Mouse (Mus musculus) CH12.LX (cell line): ENCODE measurements around the gene Arhgap42. TPM values are rescaled to one million over a fixed set of nuclear protein-coding genes. Genes with fewer than 3 reads are reported as not detected.

Experiments
- DNase-seq: peaks from one replicate; pipeline ENCODE4 v3.0.0-alpha.2; 2013; ENCODE audit errors: extremely low read depth
- H3K27ac ChIP-seq: 2 replicates; pipeline ENCODE4 v1.5.1; 2012; ENCODE audit warnings: low read depth, mild to moderate bottlenecking, control low read depth, moderate library complexity; ENCODE audit not compliant: insufficient read depth
- H3K27me3 ChIP-seq: replicated peaks from 2 replicates; pipeline ENCODE3; 2012; ENCODE audit warnings: inconsistent platforms
- H3K36me3 ChIP-seq, 2 experiments: replicated peaks in 1 of 2; 2 replicates each; pipeline versions ENCODE3 to v1.6.1; 2012; ENCODE audit warnings: inconsistent platforms in 1 of 2, low read length in 1 of 2, mild to moderate bottlenecking in 1 of 2, mixed read lengths in 1 of 2, moderate library complexity in 1 of 2; ENCODE audit not compliant: control insufficient read depth in 1 of 2, insufficient read depth in 1 of 2
- H3K4me1 ChIP-seq, 2 experiments: 2 replicates each; pipeline ENCODE4 v1.6.1; 2012; ENCODE audit warnings: inconsistent platforms in 1 of 2, moderate library complexity in 1 of 2; ENCODE audit not compliant: insufficient read depth in 2 of 2, control insufficient read depth in 1 of 2
- H3K4me2 ChIP-seq: 2 replicates; pipeline ENCODE4 v1.6.1; 2012; ENCODE audit warnings: low read depth, mild to moderate bottlenecking, control low read depth; ENCODE audit not compliant: poor library complexity, insufficient read depth, severe bottlenecking
- H3K4me3 ChIP-seq, 3 experiments: fragments of 150-350 bp in 1 of 3; sonication (generic) in 1 of 3; replicated peaks in 1 of 3; 2 replicates each; pipeline versions ENCODE3 to v1.5.1; 2011 to 2012; ENCODE audit warnings: low read depth in 2 of 3, low read length in 2 of 3, mild to moderate bottlenecking in 2 of 3, moderate library complexity in 2 of 3, control low read depth in 1 of 3, improper control_type of control experiment in 1 of 3, inconsistent platforms in 1 of 3, mixed read lengths in 1 of 3; ENCODE audit not compliant: poor library complexity in 1 of 3
- H3K79me2 ChIP-seq: replicated peaks from 2 replicates; pipeline ENCODE4 v1.6.1; 2012; ENCODE audit warnings: mild to moderate bottlenecking, moderate library complexity; ENCODE audit not compliant: control insufficient read depth, poor library complexity, insufficient read depth, severe bottlenecking; ENCODE audit errors: extremely low read depth
- H3K9ac ChIP-seq: 2 replicates; pipeline ENCODE4 v1.6.1; 2012; ENCODE audit warnings: low read depth, mild to moderate bottlenecking, control low read depth, moderate library complexity; ENCODE audit not compliant: insufficient read depth
- H3K9me3 ChIP-seq: replicated peaks from 2 replicates; pipeline ENCODE3; 2012; ENCODE audit warnings: low read length, inconsistent platforms, mixed read lengths
- CHD1 ChIP-seq: IDR thresholded peaks from 2 replicates; pipeline ENCODE4 v1.6.1; 2012; ENCODE audit warnings: low read depth, low read length, improper control_type of control experiment, inconsistent platforms
- CTCF ChIP-seq, 2 experiments: IDR thresholded peaks in 1 of 2; conservative IDR thresholded peaks in 1 of 2; 2 replicates each; pipeline ENCODE4 v1.5.1; 2011 to 2012; ENCODE audit warnings: low read depth in 2 of 2, low read length in 2 of 2, improper control_type of control experiment in 1 of 2, inconsistent platforms in 1 of 2, mild to moderate bottlenecking in 1 of 2, moderate library complexity in 1 of 2
- E2F4 ChIP-seq: IDR thresholded peaks from 2 replicates; pipeline ENCODE4 v1.6.1; 2011; ENCODE audit warnings: low read depth, low read length, improper control_type of control experiment; ENCODE audit not compliant: insufficient replicate concordance
- ETS1 ChIP-seq: conservative IDR thresholded peaks from 2 replicates; pipeline ENCODE4 v1.6.1; 2012; ENCODE audit warnings: low read depth, mild to moderate bottlenecking, inconsistent platforms, low read length, improper control_type of control experiment, moderate library complexity
- IRF4 ChIP-seq: IDR thresholded peaks from 2 replicates; pipeline ENCODE4 v1.6.1; 2014; ENCODE audit warnings: low read depth, mild to moderate bottlenecking, inconsistent platforms, low read length, improper control_type of control experiment
- JUND ChIP-seq: conservative IDR thresholded peaks from 2 replicates; pipeline ENCODE4 v1.6.1; 2011; ENCODE audit warnings: low read depth, low read length, improper control_type of control experiment
- KAT2A ChIP-seq: IDR thresholded peaks from 2 replicates; pipeline ENCODE4 v1.6.1; 2012; ENCODE audit warnings: low read length, improper control_type of control experiment, inconsistent platforms; ENCODE audit not compliant: insufficient replicate concordance
- MXI1 ChIP-seq: IDR thresholded peaks from 2 replicates; pipeline ENCODE4 v1.6.1; 2011; ENCODE audit warnings: mild to moderate bottlenecking, low read depth, low read length, improper control_type of control experiment
- NELFE ChIP-seq: IDR thresholded peaks from 2 replicates; pipeline ENCODE4 v1.6.1; 2011; ENCODE audit warnings: low read depth, low read length, improper control_type of control experiment
- NRF1 ChIP-seq: IDR thresholded peaks from 2 replicates; pipeline ENCODE4 v1.6.1; 2014; ENCODE audit warnings: low read depth, mild to moderate bottlenecking, inconsistent platforms, low read length, improper control_type of control experiment, moderate library complexity
- PAX5 ChIP-seq: IDR thresholded peaks from 2 replicates; pipeline ENCODE4 v1.6.1; 2012; ENCODE audit warnings: low read length, inconsistent platforms, mixed read lengths
- RAD21 ChIP-seq: IDR thresholded peaks from 2 replicates; pipeline ENCODE4 v1.6.1; 2011; ENCODE audit warnings: low read depth, mild to moderate bottlenecking, low read length, improper control_type of control experiment, moderate library complexity
- RCOR1 ChIP-seq: conservative IDR thresholded peaks from 2 replicates; pipeline ENCODE4 v1.6.1; 2012; ENCODE audit warnings: low read depth, mild to moderate bottlenecking, inconsistent platforms, low read length, improper control_type of control experiment
- TBP ChIP-seq: conservative IDR thresholded peaks from 2 replicates; pipeline ENCODE4 v1.6.1; 2011; ENCODE audit warnings: low read depth, low read length, improper control_type of control experiment
- TCF12 ChIP-seq: IDR thresholded peaks from 2 replicates; pipeline ENCODE4 v1.6.1; 2014; ENCODE audit warnings: low read depth, mild to moderate bottlenecking, inconsistent platforms, low read length, improper control_type of control experiment
- USF1 ChIP-seq: IDR thresholded peaks from 2 replicates; pipeline ENCODE4 v1.6.1; 2014; ENCODE audit warnings: low read depth, mild to moderate bottlenecking, inconsistent platforms, low read length, improper control_type of control experiment
- USF2 ChIP-seq: conservative IDR thresholded peaks from 2 replicates; pipeline ENCODE4 v1.6.1; 2011; ENCODE audit warnings: low read depth, low read length, improper control_type of control experiment
- ZMIZ1 ChIP-seq: IDR thresholded peaks from 2 replicates; pipeline ENCODE4 v1.6.1; 2012; ENCODE audit warnings: low read depth, mild to moderate bottlenecking, inconsistent platforms, low read length, improper control_type of control experiment
- dilution Hi-C: fragments of 300-500 bp; cut with MboI; formaldehyde crosslinking; loops from 2 replicates; pipeline ENCODE4 v1.14.3; 2020; ENCODE audit warnings: low sequenced_read_pairs; ENCODE audit not compliant: extremely low pct_unique_long_range_greater_than_20kb, extremely low pct_ligation_motif_present
- in situ Hi-C: fragments of 300-500 bp; cut with MboI; formaldehyde crosslinking; loops from 3 replicates; pipeline ENCODE4 v1.14.3; 2019; ENCODE audit warnings: low sequenced_read_pairs, low pct_ligation_motif_present, low pct_unique_long_range_greater_than_20kb, mixed read lengths
- polyA plus RNA-seq: library from polyadenylated mRNA; unstranded; fragments of >175 nt; gene quantifications from 2 replicates; pipeline ENCODE4 v1.2.1, GENCODE M21; 2012; ENCODE audit warnings: low read depth; ENCODE audit not compliant: insufficient read length
- total RNA-seq, 2 experiments: library from RNA; depleted of rRNA; stranded (reverse); fragments of 300-350 nt in 1 of 2; fragments of >200 nt in 1 of 2; gene quantifications; 2 replicates each; pipeline ENCODE4 v1.2.3; 2012 to 2014

Arhgap42 gene
- total and polyA plus RNA-seq, 3 experiments = not detected

DNA sequence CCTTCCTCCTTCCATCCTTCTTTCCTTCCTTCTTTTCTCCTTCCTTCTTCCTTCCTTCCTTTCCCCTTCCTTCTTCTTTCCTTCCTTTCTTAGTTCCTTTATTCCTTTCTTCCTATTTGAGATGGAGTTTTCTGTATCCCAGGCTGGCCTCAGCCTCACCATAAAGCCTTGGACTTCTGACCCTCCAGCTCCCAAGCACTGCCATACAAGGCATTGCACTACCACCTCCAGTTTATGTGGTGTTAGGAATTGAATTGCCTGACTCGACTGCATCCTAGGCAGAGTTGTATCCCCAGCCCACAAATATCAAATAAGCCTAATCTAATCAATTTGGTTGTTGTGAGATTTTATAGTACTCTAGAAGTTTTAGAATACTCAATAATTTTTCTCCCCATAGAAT lies 14.1 kb downstream of the Arhgap42 start:
- Histone ChIP-seq H3K27ac (no peak overlapping the region), H3K9me3 (peaks cover 24% of the 10 kb centered on the region), H3K79me2 (no peaks in the 10 kb centered on the region), H3K9ac (no peak overlapping the region), H3K4me3 (no peak overlapping the region), H3K4me1 (no peaks in the 10 kb centered on the region), H3K27me3 (no peaks in the 10 kb centered on the region), H3K4me2 (no peak overlapping the region), H3K36me3 (no peaks in the 10 kb centered on the region)
- dilution Hi-C loops (no loop called here), in situ Hi-C loops (no loop called here)
- no peak for DNase-seq
- TF ChIP-seq ETS1 (no peak), PAX5 (no peak), NELFE (no peak), RCOR1 (no peak), KAT2A (no peak), E2F4 (no peak), TBP (no peak), IRF4 (no peak), USF2 (no peak), CHD1 (no peak), ZMIZ1 (no peak), RAD21 (no peak), TCF12 (no peak), USF1 (no peak), NRF1 (no peak), CTCF (conservative IDR thresholded peaks at IDR 0.05 in 1 of 2, IDR thresholded peaks at IDR 0.05 in 1 of 2; ENCODE audit: low read depth in 2 of 2, low read length in 2 of 2) (no peak)

DNA sequence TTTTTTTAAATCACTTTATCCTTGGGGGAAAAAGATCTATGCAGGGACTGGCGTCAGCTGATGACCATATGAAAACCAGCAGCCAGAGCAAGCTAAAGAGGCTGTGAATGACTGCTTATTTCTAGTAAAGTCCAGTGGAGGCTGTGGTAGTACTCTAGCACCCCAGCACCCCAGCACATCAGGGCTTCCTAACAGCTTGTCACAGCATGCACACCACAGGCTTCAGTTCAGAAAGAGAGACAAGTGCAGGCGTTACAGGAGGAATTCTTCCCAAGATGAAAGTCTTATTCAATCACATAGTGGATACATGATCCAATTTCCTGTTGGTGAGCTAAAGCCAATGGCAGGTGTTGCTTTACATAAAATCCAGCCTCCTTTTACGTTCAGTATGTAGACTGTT lies 15.5 kb downstream of the Arhgap42 start:
- no peaks in the 10 kb centered on the region for H3K4me1 ChIP-seq
- no peaks in the 10 kb centered on the region for H3K79me2 ChIP-seq
- dilution Hi-C loops = no loop called here
- no peak for DNase-seq
- H3K4me2 ChIP-seq = no peak overlapping the region
- no peaks in the 10 kb centered on the region for H3K27me3 ChIP-seq
- peaks cover 23% of the 10 kb centered on the region for H3K9me3 ChIP-seq
- H3K27ac ChIP-seq = no peak overlapping the region
- no peak for TF ChIP-seq E2F4
- no peak for TF ChIP-seq MXI1
- no peak for TF ChIP-seq JUND
- H3K4me3 ChIP-seq = no peak overlapping the region
- H3K9ac ChIP-seq = no peak overlapping the region
- H3K36me3 ChIP-seq = no peaks in the 10 kb centered on the region
- in situ Hi-C loops = no loop called here
